Mouse (Mus musculus) stomach, adult 2 months (tissue): ENCODE measurements around the gene Hspa8. TPM values are rescaled to one million over a fixed set of nuclear protein-coding genes. Genes with fewer than 3 reads are reported as not detected.

Source experiments
- polyA plus RNA-seq: library from polyadenylated mRNA; depleted of rRNA; stranded (reverse); fragments of >200 nt; gene quantifications from 2 replicates; pipeline ENCODE4 v1.2.3, GENCODE M21; 2012; rRNA removed

Hspa8 gene
- 605 and 658 TPM in 2 replicates for polyA plus RNA-seq

GRCm38 (mm10) chr9:40800675-40801612 lies at the start of gene Hspa8:
Hspa8 (plus strand) TSS chr9:40800984.

Other genes with a start within 250 kb of the Hspa8 start
- not detected in 2 replicates for gene Gm21915, start 130.4 kb upstream of the Hspa8 start, polyA plus RNA-seq
- gene Clmp, start 115.0 kb upstream of the Hspa8 start, polyA plus RNA-seq, result 35.3 and 65.0 TPM in 2 replicates
- gene Bsx, start 73.1 kb downstream of the Hspa8 start, polyA plus RNA-seq, result not detected in 2 replicates
- not detected in 2 replicates for gene Jhy, start 163.1 kb downstream of the Hspa8 start, polyA plus RNA-seq
- 0.01 TPM in 1 of 2 replicates, not detected in the other for gene Crtam, start 203.6 kb downstream of the Hspa8 start, polyA plus RNA-seq